Mouse (Mus musculus): ENCODE results near the gene Timp2.
A peak's percentile ranks its signal among the peaks of the same experiment; 100 is the strongest.

Timp2 gene

DNA sequence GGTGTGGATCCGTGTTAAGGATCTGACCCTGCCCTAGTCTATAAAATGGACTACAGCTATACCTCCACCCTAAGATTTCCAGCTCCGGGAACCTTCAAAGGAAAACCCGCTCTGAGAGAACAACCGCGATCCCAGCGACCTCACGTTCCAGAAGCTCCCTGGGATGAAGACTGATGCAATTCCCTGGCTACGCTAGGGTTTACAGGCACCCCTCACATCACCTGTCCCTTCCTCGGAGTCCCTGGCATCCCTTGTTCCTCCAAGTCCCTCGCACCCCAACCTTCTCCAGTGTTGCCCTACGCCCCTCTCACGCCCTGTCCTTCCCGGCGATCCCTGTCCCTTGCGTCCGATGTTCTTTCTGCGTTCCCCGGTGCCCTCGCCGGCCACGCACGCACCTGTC is 66.0 kb downstream of the Timp2 start:
- no peak for DNase-seq

- DNase-seq: no peak
Observed at GRCm38 (mm10) chr11:118289037-118289511, 66.5 kb downstream of the Timp2 start.

GRCm38 (mm10) chr11:118287573-118287972 is 68.0 kb downstream of the Timp2 start:
- peak in 1 of 2 experiments; percentile 44 for DNase-seq

GRCm38 (mm10) chr11:118286434-118286833 is 69.1 kb downstream of the Timp2 start:
- no peak for DNase-seq

DNA sequence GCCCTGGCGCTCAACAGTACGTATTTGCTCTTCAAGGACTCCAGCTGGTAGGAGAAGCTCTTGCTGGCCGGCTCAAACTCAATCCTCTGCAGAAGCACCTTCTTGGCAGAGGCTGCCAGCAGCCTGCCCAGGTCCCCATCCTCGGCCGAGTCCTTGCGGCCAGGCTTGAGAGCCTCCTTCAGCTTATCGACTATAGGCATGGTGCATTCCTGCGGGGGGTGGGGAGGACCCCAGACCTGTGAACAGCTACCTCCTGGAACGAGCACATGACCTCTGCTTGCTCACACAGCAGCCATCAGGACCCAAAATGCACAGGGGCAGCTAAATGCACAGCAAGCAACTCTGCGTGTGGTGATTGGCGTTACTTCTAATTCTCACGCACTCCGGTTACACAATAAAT is 69.7 kb downstream of the Timp2 start:
- no peak for DNase-seq

DNA sequence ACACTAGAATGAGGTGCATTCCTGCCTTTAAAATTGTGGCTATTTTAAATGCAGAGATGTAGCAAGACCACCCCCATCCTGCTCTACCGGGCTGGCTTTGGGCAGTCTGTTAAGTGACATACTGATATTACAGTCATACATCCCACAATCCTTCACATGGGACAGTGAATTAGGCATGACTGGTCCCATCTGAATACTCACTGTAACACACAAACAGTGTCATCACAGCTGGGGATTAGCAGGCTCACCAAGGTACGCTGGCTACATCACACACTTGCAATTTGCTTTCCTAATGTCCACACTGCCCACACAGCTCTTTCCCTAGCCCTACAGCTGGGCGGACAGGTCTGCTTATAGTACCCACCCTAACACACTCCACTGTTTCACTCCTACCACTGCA is 75.3 kb downstream of the Timp2 start:
- DNase-seq: no peak

- no peak for DNase-seq
Observed at GRCm38 (mm10) chr11:118276328-118276727, 79.2 kb downstream of the Timp2 start.

DNA sequence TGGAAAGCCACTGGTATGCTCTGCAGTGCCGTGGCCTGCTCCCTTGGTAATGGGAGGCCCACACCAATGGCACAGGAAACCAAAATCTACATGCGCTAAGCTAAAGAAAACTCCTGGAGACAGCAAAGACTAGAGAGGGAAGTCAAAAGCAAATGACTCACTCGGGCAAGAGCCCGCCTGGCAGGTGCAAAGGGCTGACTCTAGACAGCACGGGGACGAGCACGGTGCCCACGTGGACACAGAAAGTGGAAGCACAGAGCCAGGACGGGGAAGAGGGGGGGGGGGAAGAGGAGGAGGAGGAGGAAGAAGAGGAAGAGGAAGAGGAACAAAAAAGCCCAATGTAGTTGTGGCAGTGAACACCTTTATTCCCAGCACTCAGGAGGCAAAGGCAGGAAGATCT is 80.4 kb downstream of the Timp2 start:
- no peak for DNase-seq

DNA sequence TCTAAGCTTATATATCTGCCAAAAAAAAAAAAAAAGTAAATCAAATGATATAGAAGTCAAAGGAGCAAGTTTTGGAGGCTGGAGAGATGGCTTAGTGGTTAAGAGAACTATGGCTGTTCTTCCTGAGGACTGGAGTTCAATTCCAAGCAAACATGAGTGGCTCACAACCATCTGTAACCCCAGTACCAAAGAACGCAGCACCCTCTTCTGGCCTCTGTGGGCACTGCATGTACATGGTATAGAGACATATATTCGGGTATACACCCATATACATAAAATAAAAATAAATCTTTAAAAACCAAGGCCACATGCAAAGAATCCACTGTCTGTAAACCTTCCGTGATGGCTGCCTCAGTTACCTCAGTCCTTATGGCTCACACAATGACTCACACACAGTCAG is 85.7 kb downstream of the Timp2 start:
- DNase-seq: no peak

- DNase-seq: no peak
Observed at GRCm38 (mm10) chr11:118266666-118267046, 88.9 kb downstream of the Timp2 start.

GRCm38 (mm10) chr11:118266044-118266665 is 89.4 kb downstream of the Timp2 start:
- no peak for DNase-seq

GRCm38 (mm10) chr11:118265621-118266020 is 89.9 kb downstream of the Timp2 start:
- no peak for DNase-seq

DNA sequence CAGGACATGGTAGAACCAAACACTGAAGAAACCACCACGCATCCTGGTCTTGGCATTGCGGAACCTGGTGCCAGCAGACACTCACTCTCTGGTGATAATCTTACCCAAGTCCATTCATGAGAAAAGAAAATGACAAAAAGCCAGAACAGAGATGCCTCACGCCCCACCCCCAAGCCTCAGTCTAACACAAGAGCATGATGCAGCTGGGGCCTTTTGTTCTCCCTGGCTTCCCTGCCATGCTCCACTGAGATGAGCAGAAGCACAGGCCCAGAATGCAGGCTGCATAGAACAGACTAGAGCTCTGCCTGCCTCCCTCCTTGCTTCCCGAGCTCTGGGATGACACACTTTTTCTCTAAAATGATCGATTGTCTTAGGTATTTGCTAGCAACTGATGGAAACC is 92.4 kb downstream of the Timp2 start:
- DNase-seq: no peak

GRCm38 (mm10) chr11:118260081-118260480 is 95.5 kb downstream of the Timp2 start:
- DNase-seq: no peak

DNA sequence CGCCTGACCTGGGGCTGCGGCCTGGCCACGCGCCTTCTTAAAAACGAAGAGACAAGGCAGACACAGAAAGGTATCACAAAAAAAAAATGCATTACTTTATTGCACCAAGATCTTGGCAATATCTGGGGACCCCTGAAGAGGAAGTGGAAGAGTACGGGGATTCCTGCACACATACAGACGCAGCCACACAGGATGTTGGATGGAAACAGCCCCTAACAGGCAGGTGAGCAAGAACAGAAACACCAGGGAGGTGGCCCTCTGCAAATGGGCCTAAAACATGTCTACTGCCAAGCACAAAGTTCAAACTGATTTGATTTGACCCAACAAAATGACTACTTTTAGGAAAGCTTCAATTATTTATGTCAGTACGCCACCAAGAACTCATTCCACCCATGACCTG is 96.0 kb downstream of the Timp2 start:
- no peak for DNase-seq

- DNase-seq: no peak
Observed at GRCm38 (mm10) chr11:118256371-118256770, 99.2 kb downstream of the Timp2 start.

- DNase-seq: peak; percentile 70 to 72
Observed at GRCm38 (mm10) chr11:118254159-118254951, 101.2 kb downstream of the Timp2 start.

GRCm38 (mm10) chr11:118253447-118254158 is 101.9 kb downstream of the Timp2 start:
- no peak for DNase-seq

All from kidney, adult 8-10 months (tissue).